Mouse (Mus musculus) heart, embryonic 15.5 days (tissue): ENCODE data around the gene Tmem254b. TPM values are rescaled to one million over a fixed set of nuclear protein-coding genes. Genes with fewer than 3 reads are reported as not detected.
A peak's percentile ranks its signal among the peaks of the same experiment; 100 is the strongest.
"Not testable (repeated sequence)": the region's sequence is repeated elsewhere in the genome, so short reads cannot be mapped to it uniquely, and the experiment has no call there.

Experiments
- ATAC-seq: fragments of 200-750 bp; cut with Nextera tagmentation; replicated peaks from 2 replicates; pipeline ENCODE4 v1.8.0; 2017; ENCODE audit warnings: low read depth, moderate TSS enrichment; ENCODE audit not compliant: insufficient number of reproducible peaks, insufficient read depth, low FRiP score
- H3K27ac ChIP-seq: fragments of 300-500 bp; sonication (generic); 2 replicates; pipeline ENCODE4 v1.5.1; 2015; ENCODE audit warnings: mild to moderate bottlenecking, inconsistent platforms
- H3K27me3 ChIP-seq: fragments of 300-500 bp; sonication (generic); 2 replicates; pipeline ENCODE4 v1.6.1; 2015; ENCODE audit warnings: inconsistent platforms
- H3K36me3 ChIP-seq: fragments of 300-500 bp; sonication (generic); 2 replicates; pipeline ENCODE4 v1.6.1; 2015; ENCODE audit warnings: mild to moderate bottlenecking, inconsistent platforms
- H3K4me1 ChIP-seq: fragments of 300-500 bp; sonication (generic); replicated peaks from 2 replicates; pipeline ENCODE4 v1.6.1; 2015; ENCODE audit warnings: inconsistent platforms
- H3K4me2 ChIP-seq: fragments of 300-500 bp; sonication (generic); 2 replicates; pipeline ENCODE4 v1.6.1; 2015; ENCODE audit warnings: inconsistent platforms, mild to moderate bottlenecking, moderate library complexity
- H3K4me3 ChIP-seq: fragments of 300-500 bp; sonication (generic); 2 replicates; pipeline ENCODE4 v1.5.1; 2015; ENCODE audit warnings: mild to moderate bottlenecking, inconsistent platforms
- H3K9ac ChIP-seq: fragments of 300-500 bp; sonication (generic); 2 replicates; pipeline ENCODE4 v1.6.1; 2015; ENCODE audit warnings: mild to moderate bottlenecking, inconsistent platforms
- H3K9me3 ChIP-seq: fragments of 300-500 bp; sonication (generic); replicated peaks from 2 replicates; pipeline ENCODE4 v1.6.1; 2016; ENCODE audit warnings: inconsistent platforms
- WGBS: fragments of 180-500 bp; shearing (Covaris S2); methylation state at CpG from one replicate; pipeline ENCODE4 v1.1.7; 2015; ENCODE audit warnings: mixed read lengths; 5-methylcytosine and 5-hydroxymethylcytosine counted together
- polyA plus RNA-seq: library from polyadenylated mRNA; unstranded; fragments of >200 nt; fragmentation: Nextera tagmentation; extraction: Ambion mirVana; gene quantifications from 2 replicates; pipeline ENCODE4 v1.2.1, GENCODE M21; 2015

Gene Tmem254b
- 20.9 and 23.9 TPM in 2 replicates for polyA plus RNA-seq

DNA sequence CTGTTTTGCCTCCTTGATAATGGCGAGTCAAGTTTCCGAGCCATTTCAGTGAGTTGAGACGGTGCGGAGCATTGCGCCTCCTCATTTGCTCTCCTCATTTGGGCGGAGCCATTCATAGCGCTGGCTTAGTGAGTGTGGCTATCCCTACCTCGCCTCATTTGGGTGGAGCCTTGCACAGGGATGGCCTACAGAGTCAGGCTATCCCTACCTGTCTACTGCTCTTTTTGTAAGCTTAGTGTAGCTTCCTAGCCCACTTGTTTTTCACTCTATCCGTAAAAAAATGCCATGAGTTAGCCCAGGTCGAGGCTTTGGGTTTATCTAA lies at the start of gene Tmem254b:
Tmem254b (minus strand) TSS at position 116 of the 322 bp plus-strand sequence.
- not testable (repeated sequence) for H3K27me3 ChIP-seq, H3K4me3 ChIP-seq, H3K27ac ChIP-seq, H3K4me1 ChIP-seq, H3K9me3 ChIP-seq, H3K4me2 ChIP-seq, H3K36me3 ChIP-seq, H3K9ac ChIP-seq
- peak; percentile 69; the same call in 1 of the 2 replicates for ATAC-seq
- WGBS, result no CpG with 5 or more reads among the region's 10 CpGs

DNA sequence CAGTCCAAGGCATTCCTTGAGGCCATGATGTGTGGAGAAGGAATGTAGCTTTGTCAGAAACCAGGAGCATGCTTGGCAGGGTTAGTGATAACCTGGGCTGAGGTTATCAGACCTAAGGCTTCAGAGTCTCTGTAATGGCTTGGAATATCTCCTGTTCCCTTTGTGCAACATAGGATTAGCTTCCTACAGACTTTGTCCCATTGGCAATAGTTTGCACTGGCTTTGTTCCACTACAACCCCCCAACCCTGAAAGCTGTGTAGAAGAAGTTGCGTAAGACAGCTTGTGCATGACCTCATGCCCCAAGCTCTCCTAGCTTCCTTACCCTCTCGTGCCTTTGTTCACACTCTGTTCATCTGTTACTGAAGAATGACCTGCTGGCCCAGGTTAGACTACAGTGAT lies 30.3 kb upstream of the Tmem254b start:
- no CpG with 5 or more reads among the region's 2 CpGs for WGBS
- H3K27ac ChIP-seq, H3K27me3 ChIP-seq, H3K4me1 ChIP-seq, H3K4me2 ChIP-seq, H3K9ac ChIP-seq, H3K36me3 ChIP-seq, ATAC-seq, H3K9me3 ChIP-seq, H3K4me3 ChIP-seq: not testable (repeated sequence)

DNA sequence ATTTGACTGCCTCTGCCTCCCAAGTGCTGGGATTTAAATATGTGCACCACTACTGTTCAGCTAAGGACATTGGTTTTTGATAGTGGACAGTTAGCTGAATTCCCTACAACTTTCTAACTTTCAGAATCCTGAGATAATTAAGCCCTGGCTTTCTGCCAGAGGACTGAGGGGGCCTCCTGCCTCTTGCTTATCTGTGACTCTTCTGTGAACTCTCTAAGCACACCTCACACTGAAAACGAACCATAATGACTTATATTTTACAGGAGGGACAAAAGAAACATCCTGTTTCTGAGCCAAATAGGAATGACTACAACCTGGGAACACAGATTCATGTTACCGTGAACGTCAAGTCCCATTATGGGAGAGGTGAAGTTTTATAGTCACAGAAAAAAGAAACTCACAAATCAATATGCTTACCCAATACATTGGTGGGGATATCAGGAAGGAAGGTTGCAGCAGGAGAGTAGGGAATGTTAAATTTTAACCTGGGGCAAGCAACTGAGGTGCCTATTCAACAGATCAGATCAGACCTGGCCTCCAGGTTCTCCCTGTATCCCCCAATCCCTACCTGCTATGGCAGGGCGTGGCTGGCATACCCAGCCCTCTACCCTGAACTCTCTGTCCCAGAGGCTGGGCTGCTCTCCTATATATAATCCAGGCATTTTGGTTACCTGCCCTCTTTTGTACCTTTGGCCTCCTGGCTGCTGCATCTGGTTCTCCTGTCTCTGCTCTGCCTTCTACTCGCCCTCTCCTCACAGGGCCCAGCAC lies 9.6 kb upstream of the Tmem254b start:
- not testable (repeated sequence) for H3K4me2 ChIP-seq, H3K4me1 ChIP-seq, H3K9me3 ChIP-seq, H3K36me3 ChIP-seq, H3K27me3 ChIP-seq, ATAC-seq, H3K4me3 ChIP-seq, H3K9ac ChIP-seq, H3K27ac ChIP-seq
- no CpG with 5 or more reads among the region's 5 CpGs for WGBS

DNA sequence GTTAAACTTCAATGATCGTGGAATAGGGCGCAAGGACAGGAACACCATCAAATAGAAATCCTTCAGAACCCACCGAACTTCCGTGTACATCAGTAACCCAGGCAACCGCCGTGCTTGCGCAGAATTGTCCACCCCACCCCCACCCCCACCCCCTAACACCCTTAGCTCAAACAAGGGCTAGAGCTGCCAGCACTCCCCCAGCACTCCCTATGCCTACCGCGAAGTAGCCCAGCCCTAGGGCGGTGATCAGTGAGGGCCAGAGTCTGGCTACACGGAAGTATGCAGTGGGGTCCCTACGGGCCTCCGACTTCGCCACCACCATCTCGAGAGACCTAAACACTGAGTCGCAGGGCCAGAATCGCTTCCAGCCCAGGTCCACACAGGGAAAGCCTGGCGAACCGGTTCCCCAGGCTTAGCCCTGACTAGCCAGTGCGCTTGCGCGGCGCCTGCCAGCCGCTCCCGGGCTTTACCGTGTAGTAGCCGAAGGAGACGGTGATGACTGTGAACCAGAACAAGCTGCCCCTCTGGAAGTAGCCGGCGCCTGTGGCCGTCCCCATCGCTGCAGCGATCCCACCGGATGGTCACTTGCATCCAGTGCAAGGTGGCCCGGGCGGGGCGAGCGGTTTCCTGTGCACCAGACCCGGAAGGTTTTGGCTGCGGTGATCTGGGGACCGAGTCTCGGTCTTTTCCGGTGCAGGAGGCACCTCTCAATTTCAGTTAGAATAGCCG lies 480 bp downstream of the Tmem254b start:
- not testable (repeated sequence) for H3K9me3 ChIP-seq, H3K27ac ChIP-seq, H3K27me3 ChIP-seq, H3K9ac ChIP-seq, H3K36me3 ChIP-seq, H3K4me1 ChIP-seq, H3K4me2 ChIP-seq, H3K4me3 ChIP-seq
- no CpG with 5 or more reads among the region's 44 CpGs for WGBS
- ATAC-seq, result 0 out of 2 replicates have a peak, but pooled peaks have one; percentile 43

DNA sequence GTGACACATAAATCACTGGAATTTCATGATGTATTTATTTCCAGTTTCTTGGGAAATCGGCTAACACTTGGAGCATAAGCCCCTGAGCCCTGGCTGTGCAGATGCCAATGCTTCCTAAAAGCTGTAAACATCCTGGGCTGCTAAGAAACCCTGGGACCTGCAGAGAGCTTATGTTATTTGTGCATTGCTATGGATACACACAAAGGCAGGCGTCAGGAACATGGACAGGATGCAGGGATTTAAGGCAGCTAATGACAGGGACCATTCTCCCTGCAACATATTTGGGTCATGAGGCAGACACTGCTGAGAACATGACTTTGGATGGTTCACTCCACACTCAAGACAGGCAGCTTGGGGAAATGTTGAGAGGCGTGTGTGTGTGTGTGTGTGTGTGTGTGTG lies 9.0 kb downstream of the Tmem254b start:
- ATAC-seq, H3K4me1 ChIP-seq, H3K36me3 ChIP-seq: not testable (repeated sequence)

DNA sequence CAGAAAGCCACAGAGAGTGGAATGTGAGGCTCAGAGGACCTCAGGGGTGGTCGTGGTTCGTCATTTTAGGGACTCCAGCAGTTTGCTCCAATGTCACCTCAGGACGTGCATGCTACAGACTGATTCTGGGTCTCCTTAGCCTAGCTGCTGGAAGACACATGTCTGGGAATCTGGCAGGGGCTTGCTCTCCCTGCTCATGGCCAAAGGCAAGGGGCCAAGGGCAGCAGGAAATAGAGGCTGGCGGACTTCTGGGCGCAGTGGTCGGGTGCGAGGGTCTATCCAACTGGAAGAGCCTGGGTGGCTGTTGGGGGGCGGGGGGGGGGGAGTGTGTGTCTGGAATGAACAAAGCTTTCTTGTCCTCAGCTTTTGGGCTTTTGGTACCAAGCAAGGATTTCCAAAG lies 18.5 kb downstream of the Tmem254b start:
- H3K36me3 ChIP-seq, H3K27ac ChIP-seq, H3K4me3 ChIP-seq, H3K9ac ChIP-seq, H3K4me2 ChIP-seq, H3K27me3 ChIP-seq, H3K4me1 ChIP-seq, H3K9me3 ChIP-seq, ATAC-seq: not testable (repeated sequence)
- no CpG with 5 or more reads among the region's 8 CpGs for WGBS

More for the DNA sequence above, 9.0 kb downstream of the Tmem254b start:
- not testable (repeated sequence) for H3K9ac ChIP-seq, H3K27me3 ChIP-seq, H3K27ac ChIP-seq, H3K9me3 ChIP-seq, H3K4me2 ChIP-seq, H3K4me3 ChIP-seq
- no CpG with 5 or more reads among the region's 3 CpGs for WGBS

DNA sequence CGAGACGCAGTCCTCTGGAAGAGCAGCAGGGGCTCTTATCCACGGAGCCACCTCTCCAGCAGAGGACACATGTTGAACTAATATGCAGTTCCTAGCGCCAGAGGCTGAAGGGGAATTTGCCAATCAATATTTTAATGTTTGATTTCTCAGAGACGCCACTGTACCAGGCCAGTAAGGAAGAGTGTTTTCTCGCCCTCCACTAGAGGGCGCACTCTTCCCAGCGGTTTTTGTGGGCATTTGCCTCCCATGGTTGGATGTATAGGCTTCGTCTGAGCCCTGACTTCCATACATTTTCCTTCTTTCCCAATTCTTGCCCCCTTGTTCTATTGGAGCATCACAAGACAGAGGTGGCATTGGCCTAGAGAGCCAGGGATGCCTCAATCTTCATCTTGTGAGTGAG lies 20.2 kb downstream of the Tmem254b start:
- not testable (repeated sequence) for H3K27me3 ChIP-seq, H3K9ac ChIP-seq, H3K4me2 ChIP-seq, ATAC-seq, H3K4me3 ChIP-seq, H3K27ac ChIP-seq, H3K36me3 ChIP-seq, H3K4me1 ChIP-seq, H3K9me3 ChIP-seq
- WGBS, result no CpG with 5 or more reads among the region's 9 CpGs

DNA sequence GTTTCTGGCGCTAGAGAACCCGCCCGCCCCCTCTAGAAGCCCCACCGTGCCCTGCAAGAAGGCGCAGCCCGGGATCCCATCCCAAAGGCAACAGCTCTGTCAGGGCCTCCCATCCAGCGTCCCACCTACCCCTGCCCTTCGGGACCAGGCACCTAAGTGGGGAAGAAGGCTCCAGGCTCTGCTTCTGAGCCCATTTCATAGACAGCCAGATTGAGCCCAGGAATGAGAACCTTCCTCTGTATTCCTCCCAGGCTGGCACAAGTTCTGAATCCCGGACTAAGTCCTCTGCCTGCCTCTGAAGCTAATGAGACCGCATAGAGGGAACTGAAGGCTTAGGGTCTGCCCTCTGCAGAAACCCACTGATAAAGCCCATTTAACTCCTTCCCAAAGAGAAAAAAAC lies 24.5 kb downstream of the Tmem254b start, which contains the start of gene Plac9b:
Plac9b (minus strand) TSS at position 101 of the 400 bp plus-strand sequence.
- H3K9ac ChIP-seq, H3K4me3 ChIP-seq, H3K4me2 ChIP-seq, H3K27ac ChIP-seq, H3K36me3 ChIP-seq, H3K9me3 ChIP-seq, H3K4me1 ChIP-seq, H3K27me3 ChIP-seq, ATAC-seq: not testable (repeated sequence)
- WGBS, result no CpG with 5 or more reads among the region's 10 CpGs

DNA sequence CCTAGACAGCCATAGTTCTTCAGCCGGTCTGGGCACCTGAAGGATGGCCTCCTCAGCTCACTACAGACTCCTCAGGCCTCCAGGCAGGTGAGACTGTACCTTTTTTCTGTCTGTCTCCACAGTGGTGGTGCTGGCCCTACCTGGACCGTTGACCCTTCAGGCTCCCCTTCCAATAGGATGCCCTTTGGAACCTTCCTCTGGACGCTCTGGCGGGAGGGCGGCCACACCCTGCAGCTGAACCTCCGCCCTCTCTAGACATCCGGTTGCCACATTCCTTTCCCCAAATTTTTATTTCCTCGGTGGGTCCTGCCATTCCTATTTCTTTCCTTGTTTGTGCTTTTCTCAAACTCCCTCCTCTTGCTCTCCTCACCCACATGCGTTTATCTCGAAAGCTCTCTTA lies 25.2 kb downstream of the Tmem254b start:
- not testable (repeated sequence) for H3K27me3 ChIP-seq, H3K9ac ChIP-seq, H3K4me1 ChIP-seq, H3K4me2 ChIP-seq, ATAC-seq, H3K9me3 ChIP-seq, H3K4me3 ChIP-seq, H3K27ac ChIP-seq, H3K36me3 ChIP-seq
- no CpG with 5 or more reads among the region's 10 CpGs for WGBS

DNA sequence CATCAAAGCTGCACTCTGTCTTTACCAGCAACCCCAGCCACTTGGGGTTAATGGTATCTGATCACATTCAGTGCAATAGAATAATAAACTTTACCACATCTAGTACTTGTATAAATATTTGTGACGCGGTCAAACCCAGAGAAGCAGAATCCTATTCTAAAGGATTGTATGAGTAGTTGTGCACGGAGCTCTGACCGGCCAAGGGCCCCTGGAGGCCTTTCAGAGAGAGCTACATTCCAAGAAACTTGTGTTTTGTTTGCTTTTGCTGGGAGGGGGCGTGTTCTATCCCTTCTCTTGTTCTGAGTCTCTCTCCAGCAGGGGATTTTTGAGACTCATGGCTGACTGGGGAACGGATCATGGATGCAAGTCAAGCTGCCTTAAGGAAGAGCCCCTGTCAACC lies 31.8 kb downstream of the Tmem254b start:
- H3K9ac ChIP-seq, H3K4me2 ChIP-seq, H3K4me1 ChIP-seq, H3K27me3 ChIP-seq, H3K36me3 ChIP-seq, ATAC-seq, H3K4me3 ChIP-seq, H3K9me3 ChIP-seq, H3K27ac ChIP-seq: not testable (repeated sequence)
- no CpG with 5 or more reads among the region's 6 CpGs for WGBS

DNA sequence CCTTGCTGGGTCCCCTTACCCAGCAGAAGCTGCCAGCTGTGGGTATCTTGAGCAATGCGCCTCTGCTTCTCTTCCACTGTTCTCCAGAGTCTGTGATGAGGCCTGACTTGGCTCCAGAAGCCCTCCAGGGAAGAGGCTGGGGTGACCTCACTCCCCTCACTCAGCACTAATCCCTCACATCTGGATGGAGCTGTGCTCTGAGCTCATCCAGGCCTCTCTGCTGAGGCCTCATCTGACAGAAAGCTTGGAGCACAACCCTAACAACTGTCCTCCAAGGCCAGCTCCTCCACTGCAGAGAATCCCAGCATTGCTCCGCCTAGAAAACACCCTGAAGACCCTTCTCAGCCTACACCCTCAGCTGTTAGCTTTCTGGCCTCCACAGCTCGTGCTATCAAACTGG lies 32.9 kb downstream of the Tmem254b start:
- H3K27ac ChIP-seq, H3K4me1 ChIP-seq, ATAC-seq, H3K9me3 ChIP-seq, H3K4me2 ChIP-seq, H3K4me3 ChIP-seq, H3K27me3 ChIP-seq, H3K9ac ChIP-seq, H3K36me3 ChIP-seq: not testable (repeated sequence)
- no CpG with 5 or more reads among the region's 3 CpGs for WGBS

DNA sequence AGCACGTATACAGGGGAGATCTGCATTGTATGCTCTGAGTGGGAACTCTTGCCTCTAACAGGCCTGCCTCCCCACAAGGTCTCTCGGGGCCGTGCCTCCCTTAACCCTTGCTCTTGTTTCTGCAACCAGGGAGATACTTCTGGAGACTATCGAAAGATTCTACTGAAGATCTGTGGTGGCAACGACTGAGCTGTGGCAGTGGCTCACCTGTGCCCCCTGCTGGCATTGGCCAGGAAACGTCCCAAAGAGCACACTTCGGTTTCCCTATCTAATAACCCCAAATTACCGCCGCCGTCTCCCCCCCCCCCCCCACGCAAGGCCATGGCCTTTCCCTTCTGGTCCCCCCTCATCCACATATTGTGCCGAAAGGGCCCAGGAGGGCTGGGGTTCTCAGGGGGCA lies 41.6 kb downstream of the Tmem254b start:
- not testable (repeated sequence) for H3K4me2 ChIP-seq, ATAC-seq, H3K36me3 ChIP-seq, H3K27ac ChIP-seq, H3K4me1 ChIP-seq, H3K4me3 ChIP-seq, H3K27me3 ChIP-seq, H3K9me3 ChIP-seq, H3K9ac ChIP-seq
- WGBS, result no CpG with 5 or more reads among the region's 12 CpGs
